Mouse (Mus musculus) hindbrain, postnatal 0 days (tissue): ENCODE data around the gene Agl. TPM values are rescaled to one million over a fixed set of nuclear protein-coding genes. Genes with fewer than 3 reads are reported as not detected.

Source experiments
- ATAC-seq: fragments of 200-750 bp; cut with Nextera tagmentation; 2 replicates; pipeline ENCODE4 v1.8.0; 2017; ENCODE audit warnings: mild to moderate bottlenecking, moderate TSS enrichment, moderate library complexity
- DNase-seq: peaks from one replicate; pipeline ENCODE4 v3.0.0-alpha.2; 2015; ENCODE audit warnings: low spot score
- H3K27ac ChIP-seq: fragments of 300-500 bp; sonication (generic); 2 replicates; pipeline ENCODE4 v1.5.1; 2014; ENCODE audit warnings: mild to moderate bottlenecking
- H3K27me3 ChIP-seq: fragments of 300-500 bp; sonication (generic); 2 replicates; pipeline ENCODE4 v1.6.1; 2014; ENCODE audit warnings: low read length, mixed read lengths; ENCODE audit not compliant: insufficient read depth
- H3K36me3 ChIP-seq: fragments of 300-500 bp; sonication (generic); 2 replicates; pipeline ENCODE4 v1.6.1; 2014; ENCODE audit warnings: low read length, mixed read lengths; ENCODE audit not compliant: insufficient read depth
- H3K4me1 ChIP-seq: fragments of 300-500 bp; sonication (generic); 2 replicates; pipeline ENCODE4 v1.6.1; 2014; ENCODE audit warnings: antibody characterized with exemption, low read length, mixed read lengths; ENCODE audit not compliant: insufficient read depth
- H3K4me2 ChIP-seq: fragments of 300-500 bp; sonication (generic); 2 replicates; pipeline ENCODE4 v1.6.1; 2014; ENCODE audit warnings: low read depth, mild to moderate bottlenecking, low read length, moderate library complexity, mixed read lengths
- H3K4me3 ChIP-seq: fragments of 300-500 bp; sonication (generic); 2 replicates; pipeline ENCODE4 v1.5.1; 2014; ENCODE audit warnings: low read length
- H3K9ac ChIP-seq: fragments of 300-500 bp; sonication (generic); replicated peaks from 2 replicates; pipeline ENCODE4 v1.6.1; 2014; ENCODE audit warnings: mild to moderate bottlenecking, low read length, moderate library complexity, mixed read lengths
- H3K9me3 ChIP-seq: fragments of 300-500 bp; sonication (generic); 2 replicates; pipeline ENCODE4 v1.6.1; 2016; ENCODE audit warnings: low read length, mixed read lengths
- CTCF ChIP-seq: IDR thresholded peaks from 2 replicates; pipeline ENCODE4 v1.5.1; 2016; ENCODE audit warnings: antibody characterized with exemption, control low read depth, low read depth
- WGBS: fragments of 180-500 bp; shearing (Covaris S2); extraction: QIAGEN DNeasy Blood & Tissue Kit; methylation state at CpG from one replicate; pipeline ENCODE4 v1.1.7; 2014; 5-methylcytosine and 5-hydroxymethylcytosine counted together
- polyA plus RNA-seq: library from polyadenylated mRNA; unstranded; fragments of >200 nt; fragmentation: Nextera tagmentation; extraction: Ambion mirVana; gene quantifications from 2 replicates; pipeline ENCODE4 v1.2.1, GENCODE M21; 2015
- total RNA-seq: library from RNA; depleted of rRNA; stranded (reverse); fragments of >200 nt; gene quantifications from 2 replicates; pipeline ENCODE4 v1.2.3, GENCODE M21; 2014; rRNA removed

Gene Agl
- total RNA-seq, result 14.3 and 16.1 TPM in 2 replicates
- 13.6 and 13.9 TPM in 2 replicates for polyA plus RNA-seq

GRCm38 (mm10) chr3:116807811-116808506, at the start of gene Agl:
Gene Agl (minus strand): TSS chr3:116808166.
- Histone ChIP-seq H3K27me3 (no peaks in the 10 kb centered on the region), H3K9me3 (no peaks in the 10 kb centered on the region), H3K27ac (peak within 1 kb of the TSS; percentile 86), H3K9ac (peak within 1 kb of the TSS; percentile 66), H3K4me1 (peaks cover 4% of the 10 kb centered on the region; the same call in 1 of the 2 replicates), H3K36me3 (no peaks in the 10 kb centered on the region; the same call in 1 of the 2 replicates), H3K4me3 (peak within 1 kb of the TSS; percentile 65), H3K4me2 (peak within 1 kb of the TSS; percentile 53)
- WGBS, result 1% methylated on average over 56 of the region's 57 CpGs
- DNase-seq (peak; percentile 97), ATAC-seq (peak; percentile 100)
- TF ChIP-seq CTCF, result no peak

DNA sequence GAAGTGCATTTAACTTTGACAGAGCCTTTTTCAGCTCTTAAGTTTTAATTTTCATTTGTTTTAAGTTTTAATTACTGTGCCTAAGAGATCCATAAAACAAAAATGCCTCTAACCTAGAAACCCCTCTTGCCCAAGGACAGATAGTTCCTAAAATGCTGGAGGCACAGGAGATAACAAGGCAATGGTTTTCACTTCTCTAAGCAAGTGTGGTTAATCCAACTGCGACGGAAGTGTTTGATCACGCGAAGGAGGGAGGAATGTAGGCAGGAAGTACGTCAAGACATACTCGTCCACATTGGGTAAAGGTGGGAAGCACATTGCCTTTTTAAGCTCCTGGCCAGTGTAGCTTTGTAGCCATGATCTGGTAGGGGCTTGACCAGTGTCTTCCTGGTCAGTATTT, 49.6 kb upstream of the Agl start:
- WGBS, result 82% methylated on average over 6 of the region's 6 CpGs
- Histone ChIP-seq H3K9ac (no peak overlapping the region), H3K27me3 (no peaks in the 10 kb centered on the region), H3K9me3 (no peaks in the 10 kb centered on the region), H3K4me1 (no peaks in the 10 kb centered on the region), H3K4me3 (no peak overlapping the region), H3K27ac (no peak overlapping the region), H3K4me2 (no peak overlapping the region), H3K36me3 (no peaks in the 10 kb centered on the region)
- DNase-seq (no peak), ATAC-seq (no peak)
- TF ChIP-seq CTCF, result no peak

DNA sequence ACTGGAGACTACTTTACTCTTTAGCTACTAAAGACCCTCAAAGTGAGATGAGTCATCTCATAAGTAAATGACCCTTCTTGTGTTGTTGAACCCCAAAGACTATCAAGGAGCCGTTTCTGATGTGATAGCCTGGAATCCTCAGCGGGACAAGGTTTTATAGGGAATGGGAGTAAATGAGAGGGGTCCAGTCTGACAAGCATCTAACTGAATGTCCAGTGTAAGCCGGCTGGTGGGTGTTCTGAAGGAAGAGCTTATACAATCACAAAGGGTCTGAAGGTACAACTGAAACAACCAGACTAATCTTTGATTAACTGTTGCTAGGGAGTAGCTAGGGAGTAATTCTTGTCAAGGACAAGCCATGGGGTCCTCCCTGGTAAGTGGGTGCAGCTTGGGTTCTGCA, 44.5 kb upstream of the Agl start:
- no peak for TF ChIP-seq CTCF
- Histone ChIP-seq H3K27me3 (no peaks in the 10 kb centered on the region), H3K9ac (no peak overlapping the region), H3K4me2 (no peak overlapping the region), H3K36me3 (no peaks in the 10 kb centered on the region), H3K27ac (no peak overlapping the region), H3K4me1 (no peaks in the 10 kb centered on the region), H3K4me3 (no peak overlapping the region), H3K9me3 (no peaks in the 10 kb centered on the region)
- ATAC-seq, result no peak
- WGBS, result 88% methylated on average over 3 of the region's 3 CpGs
- no peak for DNase-seq

DNA sequence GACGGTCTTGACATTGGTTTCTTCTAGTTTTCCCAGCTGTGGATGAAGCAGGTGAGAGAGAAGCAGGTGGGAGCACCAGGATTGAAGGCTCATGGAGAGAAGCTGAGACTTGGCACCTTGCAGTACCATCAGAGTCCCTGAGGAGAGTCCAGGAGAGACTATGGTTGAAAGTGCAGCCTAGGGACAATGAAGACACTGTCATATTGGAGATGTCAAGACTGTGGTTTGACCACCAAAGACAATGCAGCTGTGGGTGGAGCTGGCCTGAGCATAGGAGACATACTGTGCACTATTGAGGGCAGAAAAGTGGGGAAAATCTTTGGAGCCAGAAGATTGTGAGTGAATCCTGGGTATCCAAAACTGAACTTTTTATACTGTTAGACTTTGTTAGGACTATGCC, 42.4 kb upstream of the Agl start:
- H3K4me1 ChIP-seq, result no peaks in the 10 kb centered on the region
- H3K4me2 ChIP-seq, result no peak overlapping the region
- H3K4me3 ChIP-seq, result no peak overlapping the region
- H3K9me3 ChIP-seq, result no peaks in the 10 kb centered on the region
- TF ChIP-seq CTCF, result no peak
- no peak overlapping the region for H3K9ac ChIP-seq
- WGBS, result 83% methylated on average over 1 of the region's 1 CpGs
- no peaks in the 10 kb centered on the region for H3K27me3 ChIP-seq
- no peak overlapping the region for H3K27ac ChIP-seq
- DNase-seq (no peak), ATAC-seq (no peak)
- H3K36me3 ChIP-seq, result no peaks in the 10 kb centered on the region

GRCm38 (mm10) chr3:116848936-116849335, 41.0 kb upstream of the Agl start:
- no peaks in the 10 kb centered on the region for H3K27me3 ChIP-seq
- no peak overlapping the region for H3K4me2 ChIP-seq
- TF ChIP-seq CTCF, result no peak
- H3K4me1 ChIP-seq, result no peaks in the 10 kb centered on the region
- WGBS, result 87% methylated on average over 4 of the region's 4 CpGs
- DNase-seq (no peak), ATAC-seq (no peak)
- no peak overlapping the region for H3K4me3 ChIP-seq
- no peaks in the 10 kb centered on the region for H3K36me3 ChIP-seq
- no peaks in the 10 kb centered on the region for H3K9me3 ChIP-seq
- no peak overlapping the region for H3K27ac ChIP-seq
- no peak overlapping the region for H3K9ac ChIP-seq

- no peak for TF ChIP-seq CTCF
- Histone ChIP-seq H3K4me1 (no peaks in the 10 kb centered on the region), H3K27me3 (no peaks in the 10 kb centered on the region), H3K4me2 (no peak overlapping the region), H3K27ac (no peak overlapping the region), H3K9ac (no peak overlapping the region), H3K36me3 (no peaks in the 10 kb centered on the region), H3K9me3 (no peaks in the 10 kb centered on the region), H3K4me3 (no peak overlapping the region)
- WGBS, result 100% methylated on average over 1 of the region's 1 CpGs
- DNase-seq (no peak), ATAC-seq (no peak)
Measured at GRCm38 (mm10) chr3:116848099-116848498, 40.1 kb upstream of the Agl start.

DNA sequence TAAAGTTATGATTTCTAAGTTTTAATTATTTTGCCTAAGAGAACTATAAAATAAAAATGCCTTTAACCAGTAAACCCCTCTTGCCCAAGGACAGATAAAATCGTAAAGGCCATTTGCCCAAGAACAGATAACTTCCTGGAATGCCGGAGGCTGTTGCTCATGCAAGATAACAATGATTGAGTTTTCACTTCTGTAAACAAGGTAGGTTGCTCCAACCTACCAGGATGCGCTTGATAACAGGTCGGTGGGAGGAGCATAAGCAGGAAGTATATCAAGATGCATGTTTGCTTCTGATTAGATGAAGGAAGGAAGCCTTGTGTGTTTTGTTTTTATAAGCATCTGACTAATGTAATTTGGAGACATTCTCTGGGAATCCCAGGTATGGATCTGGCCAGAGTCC, 38.1 kb upstream of the Agl start:
- TF ChIP-seq CTCF, result no peak
- DNase-seq, result no peak
- H3K4me1 ChIP-seq, result no peaks in the 10 kb centered on the region
- WGBS, result 92% methylated on average over 4 of the region's 4 CpGs
- H3K9me3 ChIP-seq, result no peaks in the 10 kb centered on the region
- no peaks in the 10 kb centered on the region for H3K27me3 ChIP-seq
- H3K36me3 ChIP-seq, result no peaks in the 10 kb centered on the region
- no peak overlapping the region for H3K4me2 ChIP-seq
- no peak overlapping the region for H3K4me3 ChIP-seq
- ATAC-seq, result no peak
- H3K27ac ChIP-seq, result no peak overlapping the region
- H3K9ac ChIP-seq, result no peak overlapping the region
